Mouse (Mus musculus): ENCODE measurements around the gene Olfr667.

- TF ChIP-seq CHD2 (IDR thresholded peaks at IDR 0.05; ENCODE audit: low read depth, low read length) (no peak), MAFK (IDR thresholded peaks at IDR 0.05; ENCODE audit: insufficient read depth, low read depth, low read length) (no peak), HCFC1 (IDR thresholded peaks at IDR 0.05; ENCODE audit: borderline replicate concordance, insufficient read depth, low read length) (no peak), ZNF384 (IDR thresholded peaks at IDR 0.05; ENCODE audit: low read depth, low read length) (no peak), ZC3H11A (IDR thresholded peaks at IDR 0.05; ENCODE audit: borderline replicate concordance, low read depth, low read length) (no peak)
Measured at GRCm38 (mm10) chr7:104921382-104921781, at the start of gene Olfr667.
